Mouse (Mus musculus): ENCODE data around the gene Rcsd1.

DNA sequence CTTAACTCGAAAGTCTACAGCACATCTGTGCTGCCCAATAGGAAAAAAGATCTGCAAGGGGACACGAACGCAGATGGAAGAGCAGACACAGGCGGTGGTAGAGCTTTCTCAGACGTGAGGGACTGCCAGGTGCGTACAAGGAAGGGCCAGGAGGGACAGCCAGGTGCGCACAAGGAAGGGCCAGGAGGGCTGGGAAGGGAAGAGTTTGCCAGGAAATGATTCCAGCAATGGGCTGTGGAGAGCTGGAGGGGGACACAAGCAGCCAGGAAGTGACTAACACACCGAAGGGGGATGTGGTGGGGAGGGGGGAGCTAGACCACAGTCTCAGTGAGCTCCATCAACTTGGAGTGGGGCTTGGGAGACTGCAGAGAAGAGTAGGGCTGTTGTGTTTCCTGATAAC is 79.6 kb downstream of the Rcsd1 start:
- TF ChIP-seq POLR2A (IDR thresholded peaks at IDR 0.05; ENCODE audit: low read depth, low read length) (no peak), CTCF (conservative IDR thresholded peaks at IDR 0.05 in 1 of 2, IDR thresholded peaks at IDR 0.05 in 1 of 2; ENCODE audit: low read depth in 2 of 2, low read length in 2 of 2) (no peak), ELF1 (IDR thresholded peaks at IDR 0.05; ENCODE audit: low read depth, low read length) (no peak), MAX (IDR thresholded peaks at IDR 0.05; ENCODE audit: low read length) (no peak), EP300 (IDR thresholded peaks at IDR 0.05; ENCODE audit: low read length) (no peak), JUND (conservative IDR thresholded peaks at IDR 0.05; ENCODE audit: low read depth, low read length) (no peak), USF2 (conservative IDR thresholded peaks at IDR 0.05; ENCODE audit: low read depth, low read length) (no peak)
